Mouse (Mus musculus) lung, postnatal 0 days (tissue): ENCODE results near the gene Ddb2. TPM values are rescaled to one million over a fixed set of nuclear protein-coding genes. Genes with fewer than 3 reads are reported as not detected.

Source experiments
- ATAC-seq: fragments of 200-750 bp; cut with Nextera tagmentation; 2 replicates; pipeline ENCODE4 v1.8.0; 2017; ENCODE audit warnings: moderate library complexity
- DNase-seq: peaks from one replicate; pipeline ENCODE4 v3.0.0-alpha.2; 2016; ENCODE audit warnings: low spot score
- H3K27ac ChIP-seq: fragments of 300-500 bp; sonication (generic); 2 replicates; pipeline ENCODE4 v1.5.1; 2014; ENCODE audit warnings: antibody characterized with exemption, mild to moderate bottlenecking, low read length, mixed read lengths
- H3K27me3 ChIP-seq: fragments of 300-500 bp; sonication (generic); replicated peaks from 2 replicates; pipeline ENCODE4 v1.6.1; 2014; ENCODE audit warnings: low read length, mixed read lengths; ENCODE audit not compliant: insufficient read depth
- H3K36me3 ChIP-seq: fragments of 300-500 bp; sonication (generic); 2 replicates; pipeline ENCODE4 v1.6.1; 2014; ENCODE audit warnings: low read length, mixed read lengths; ENCODE audit not compliant: insufficient read depth
- H3K4me1 ChIP-seq: fragments of 300-500 bp; sonication (generic); 2 replicates; pipeline ENCODE4 v1.6.1; 2014; ENCODE audit warnings: antibody characterized with exemption, low read depth, low read length, mixed read lengths; ENCODE audit not compliant: insufficient read depth
- H3K4me2 ChIP-seq: fragments of 300-500 bp; sonication (generic); replicated peaks from 2 replicates; pipeline ENCODE4 v1.6.1; 2014; ENCODE audit warnings: low read depth, mild to moderate bottlenecking, low read length, moderate library complexity, mixed read lengths
- H3K4me3 ChIP-seq: fragments of 300-500 bp; sonication (generic); 2 replicates; pipeline ENCODE4 v1.5.1; 2014; ENCODE audit warnings: low read depth, low read length
- H3K9ac ChIP-seq: fragments of 300-500 bp; sonication (generic); replicated peaks from 2 replicates; pipeline ENCODE4 v1.6.1; 2014; ENCODE audit warnings: low read depth, mild to moderate bottlenecking
- H3K9me3 ChIP-seq: fragments of 300-500 bp; sonication (generic); 2 replicates; pipeline ENCODE4 v1.6.1; 2016; ENCODE audit warnings: low read length, mixed read lengths
- CTCF ChIP-seq: IDR thresholded peaks from 2 replicates; pipeline ENCODE4 v1.5.1; 2016; ENCODE audit warnings: antibody characterized with exemption, mild to moderate bottlenecking
- EP300 ChIP-seq: IDR thresholded peaks from 2 replicates; pipeline ENCODE4 v1.6.1; 2016; ENCODE audit warnings: antibody characterized with exemption, mild to moderate bottlenecking, control low read depth
- WGBS: fragments of 180-500 bp; shearing (Covaris S2); extraction: QIAGEN DNeasy Blood & Tissue Kit; methylation state at CpG from one replicate; pipeline ENCODE4 v1.1.7; 2014; 5-methylcytosine and 5-hydroxymethylcytosine counted together
- polyA plus RNA-seq: library from polyadenylated mRNA; unstranded; fragments of >200 nt; fragmentation: Nextera tagmentation; extraction: Ambion mirVana; gene quantifications from 2 replicates; pipeline ENCODE4 v1.2.1, GENCODE M21; 2015

Ddb2 gene
- polyA plus RNA-seq, 1 experiment from 2014 or later: 13.6 TPM

GRCm38 (mm10) chr2:91176234-91176633 lies 60.5 kb downstream of the Ddb2 start:
- Histone ChIP-seq H3K9ac (no peak overlapping the region), H3K4me3 (no peak overlapping the region), H3K27me3 (no peaks in the 10 kb centered on the region), H3K9me3 (no peaks in the 10 kb centered on the region), H3K36me3 (peaks cover 24% of the 10 kb centered on the region), H3K4me2 (no peak overlapping the region), H3K4me1 (no peaks in the 10 kb centered on the region), H3K27ac (no peak overlapping the region)
- no peak for TF ChIP-seq CTCF
- no peak for TF ChIP-seq EP300
- ATAC-seq: no peak
- no peak for DNase-seq
- WGBS: 64% methylated on average over 6 of the region's 6 CpGs

GRCm38 (mm10) chr2:91175490-91175889 lies 61.3 kb downstream of the Ddb2 start:
- TF ChIP-seq CTCF: no peak
- TF ChIP-seq EP300: no peak

DNA sequence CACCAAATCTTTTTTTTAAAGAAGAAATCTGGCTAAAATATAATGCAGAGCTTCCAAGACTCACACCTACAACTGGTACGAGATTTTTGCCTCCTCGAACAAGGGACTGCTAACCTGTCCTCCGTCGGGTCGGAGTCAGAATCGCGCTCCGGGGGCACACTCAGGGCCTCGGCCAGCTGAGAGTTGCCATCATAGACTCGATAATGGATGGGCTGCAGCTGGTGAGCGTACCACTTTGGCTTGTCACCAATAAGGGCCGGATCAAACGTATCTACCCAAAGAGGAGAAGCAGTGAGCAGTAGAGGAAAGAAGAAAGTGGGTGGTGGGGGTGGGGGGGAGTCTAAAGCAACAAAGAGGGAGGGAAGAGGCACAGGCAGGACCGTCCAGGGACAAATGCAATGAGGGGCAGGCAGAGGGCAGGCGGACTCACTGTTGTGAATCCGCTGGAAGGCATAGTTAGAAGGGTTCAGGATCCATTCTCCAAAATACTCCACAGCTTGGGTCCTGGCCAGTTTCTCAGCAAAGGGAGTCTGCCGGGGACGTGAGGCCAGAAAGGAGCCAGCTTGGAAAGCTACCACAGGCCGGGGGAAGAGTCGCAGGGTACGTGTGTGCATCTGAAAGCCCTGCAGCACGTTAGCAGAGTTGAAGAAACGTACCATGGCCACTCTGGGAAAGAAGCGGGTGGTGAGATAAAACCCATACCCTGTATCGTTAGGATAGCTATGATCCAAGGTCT lies 67.0 kb downstream of the Ddb2 start:
- no peaks in the 10 kb centered on the region for H3K4me1 ChIP-seq
- H3K27me3 ChIP-seq: no peaks in the 10 kb centered on the region
- H3K36me3 ChIP-seq: peaks cover 39% of the 10 kb centered on the region
- H3K27ac ChIP-seq: no peak overlapping the region
- H3K4me2 ChIP-seq: no peak overlapping the region
- ATAC-seq (peak; percentile 50; the same call in 1 of the 2 replicates), DNase-seq (peak; percentile 50)
- WGBS: 52% methylated on average over 25 of the region's 25 CpGs
- H3K4me3 ChIP-seq: no peak overlapping the region
- peak; percentile 7; the same call in 1 of the 2 replicates for TF ChIP-seq CTCF
- no peak for TF ChIP-seq EP300
- H3K9ac ChIP-seq: no peak overlapping the region
- no peaks in the 10 kb centered on the region for H3K9me3 ChIP-seq

More at GRCm38 (mm10) chr2:91175490-91175889, 61.3 kb downstream of the Ddb2 start:
- Histone ChIP-seq H3K36me3 (peaks cover 24% of the 10 kb centered on the region), H3K4me2 (no peak overlapping the region), H3K9ac (no peak overlapping the region), H3K4me3 (no peak overlapping the region), H3K4me1 (no peaks in the 10 kb centered on the region), H3K27ac (no peak overlapping the region), H3K27me3 (no peaks in the 10 kb centered on the region), H3K9me3 (no peaks in the 10 kb centered on the region)
- DNase-seq: peak; percentile 51
- no peak; the same call in 1 of the 2 replicates for ATAC-seq
- 70% methylated on average over 4 of the region's 4 CpGs for WGBS

GRCm38 (mm10) chr2:91167629-91168028 lies 69.2 kb downstream of the Ddb2 start:
- Histone ChIP-seq H3K9me3 (no peaks in the 10 kb centered on the region), H3K27ac (no peak overlapping the region), H3K36me3 (peaks cover 39% of the 10 kb centered on the region), H3K4me2 (no peak overlapping the region), H3K4me1 (no peaks in the 10 kb centered on the region), H3K9ac (no peak overlapping the region), H3K4me3 (no peak overlapping the region), H3K27me3 (no peaks in the 10 kb centered on the region)
- no peak for ATAC-seq
- DNase-seq: no peak
- 65% methylated on average over 4 of the region's 4 CpGs for WGBS
- TF ChIP-seq CTCF: no peak
- TF ChIP-seq EP300: no peak

- Histone ChIP-seq H3K4me3 (no peak overlapping the region), H3K27ac (no peak overlapping the region), H3K4me2 (no peak overlapping the region), H3K9ac (no peak overlapping the region), H3K27me3 (no peaks in the 10 kb centered on the region), H3K9me3 (no peaks in the 10 kb centered on the region), H3K4me1 (no peaks in the 10 kb centered on the region), H3K36me3 (peaks cover 37% of the 10 kb centered on the region; the same call in 1 of the 2 replicates)
- no peak for TF ChIP-seq EP300
- no peak for TF ChIP-seq CTCF
- ATAC-seq: no peak
- no peak for DNase-seq
- WGBS: 78% methylated on average over 6 of the region's 6 CpGs
These were observed 71.8 kb downstream of the Ddb2 start for GRCm38 (mm10) chr2:91164991-91165390.

DNA sequence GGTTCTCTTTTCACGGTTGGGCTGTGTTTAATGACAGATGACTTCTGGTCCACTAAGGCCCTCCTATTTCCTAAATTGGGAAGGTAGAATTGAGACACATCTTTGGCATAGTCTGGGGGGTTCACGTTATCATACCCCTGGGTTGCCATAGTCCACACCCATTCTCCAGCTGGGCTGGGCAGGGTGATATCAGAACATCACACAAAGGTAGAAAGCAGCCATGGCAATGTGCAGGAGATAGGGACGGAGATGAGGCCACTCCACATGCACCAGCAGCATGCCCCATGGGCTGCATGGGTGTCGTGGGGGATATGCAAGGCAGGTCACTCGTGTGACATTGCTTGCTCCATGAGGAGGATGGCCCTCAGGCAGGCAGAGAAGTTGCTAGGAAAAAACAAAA lies 73.2 kb downstream of the Ddb2 start:
- H3K27ac ChIP-seq: no peak overlapping the region
- DNase-seq: no peak
- H3K4me3 ChIP-seq: no peak overlapping the region
- H3K4me2 ChIP-seq: no peak overlapping the region
- H3K9me3 ChIP-seq: no peaks in the 10 kb centered on the region
- H3K4me1 ChIP-seq: no peaks in the 10 kb centered on the region
- peaks cover 35% of the 10 kb centered on the region; the same call in 1 of the 2 replicates for H3K36me3 ChIP-seq
- ATAC-seq: no peak
- no peak overlapping the region for H3K9ac ChIP-seq
- 92% methylated on average over 5 of the region's 5 CpGs for WGBS
- H3K27me3 ChIP-seq: no peaks in the 10 kb centered on the region
- TF ChIP-seq CTCF: no peak
- no peak for TF ChIP-seq EP300
